Mouse (Mus musculus) frontal cortex, adult (tissue): ENCODE measurements at regions not wholly inside any gene's neighbourhood (a gene's known extent, or its start where the extent isn't known, plus 50 kb on each side); places are given as distances from the start of the nearest gene placed in this dataset.

ENCODE experiments used
- ATAC-seq: cut with Nextera tagmentation; 2 replicates; pipeline ENCODE4 v1.9.2; 2017; ENCODE audit warnings: mild to moderate bottlenecking, moderate library complexity, mixed read lengths; ENCODE audit not compliant: low TSS enrichment

DNA sequence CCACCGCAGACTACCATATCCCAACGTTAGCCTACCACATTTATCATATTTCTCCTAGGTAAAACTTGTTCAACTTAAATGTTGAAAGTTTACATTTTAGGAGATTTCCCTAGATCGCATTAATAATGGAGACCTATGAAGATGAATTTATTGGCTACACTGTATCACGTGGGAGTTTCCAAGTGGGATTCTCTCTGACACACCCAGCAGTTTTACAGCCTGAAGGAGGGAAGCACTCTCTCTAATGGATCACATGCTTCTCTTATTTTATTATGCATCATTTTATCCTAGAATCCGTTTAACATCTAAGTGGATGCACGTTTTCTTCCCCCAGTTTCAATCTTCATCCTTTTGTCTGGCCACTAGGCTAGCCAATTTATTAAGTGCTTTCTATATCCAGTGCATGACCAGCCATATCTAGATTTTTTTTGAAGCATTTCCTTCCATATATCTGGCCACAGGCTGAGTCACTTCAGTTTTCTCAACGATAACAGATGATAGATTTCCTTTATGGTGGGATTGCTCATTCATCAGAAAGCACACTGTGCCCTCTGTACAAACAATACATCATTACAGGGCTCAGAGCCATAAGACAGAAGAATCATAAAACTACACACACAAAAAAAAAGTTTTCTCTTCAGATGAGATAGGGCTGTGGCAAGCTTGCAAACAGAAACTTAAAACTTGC lies 476.3 kb upstream of the Syt1 start:
- no peak for ATAC-seq

- no peak for ATAC-seq
Measured at GRCm38 (mm10) chr10:109480551-109480950, 469.8 kb upstream of the Syt1 start.

DNA sequence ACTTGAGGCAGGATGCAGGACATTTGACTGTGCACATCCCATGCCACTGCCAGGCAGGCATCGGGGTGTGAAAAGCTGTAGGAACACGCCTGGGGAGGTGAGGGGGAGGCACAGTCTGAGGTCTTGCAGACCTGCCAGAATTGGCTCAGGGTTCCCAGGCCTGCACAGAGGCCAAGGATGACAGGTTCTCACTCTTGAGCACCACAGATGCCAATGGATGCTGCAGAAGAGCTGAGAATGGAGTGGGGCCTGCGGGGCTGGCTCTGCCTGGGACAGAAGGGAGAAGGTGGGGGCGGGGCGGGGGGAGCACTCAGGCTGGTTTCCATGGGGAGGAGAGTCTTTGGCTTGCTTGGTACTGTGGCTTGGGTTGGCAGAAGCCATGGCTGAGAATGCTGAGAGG lies 469.2 kb upstream of the Syt1 start:
- no peak for ATAC-seq

DNA sequence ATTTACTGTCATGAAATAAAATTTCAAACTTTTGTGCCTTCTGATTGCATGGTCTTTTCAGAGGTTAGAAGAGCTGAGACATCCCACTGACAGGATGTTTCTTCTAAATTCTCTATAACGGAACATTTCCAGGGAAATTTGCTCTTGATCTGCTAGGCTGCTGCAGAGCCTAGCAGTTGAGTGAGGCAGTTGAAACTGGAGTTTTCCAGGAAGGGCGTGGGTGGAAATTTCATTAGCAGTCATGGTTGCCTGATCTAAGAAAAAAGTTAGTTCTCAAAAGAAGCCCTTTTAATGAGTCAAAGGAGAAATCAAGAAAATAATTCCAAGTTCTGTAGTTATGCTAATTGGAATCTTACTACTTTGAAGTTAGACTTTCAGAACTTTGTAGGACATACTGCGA lies 455.7 kb upstream of the Syt1 start:
- no peak for ATAC-seq

DNA sequence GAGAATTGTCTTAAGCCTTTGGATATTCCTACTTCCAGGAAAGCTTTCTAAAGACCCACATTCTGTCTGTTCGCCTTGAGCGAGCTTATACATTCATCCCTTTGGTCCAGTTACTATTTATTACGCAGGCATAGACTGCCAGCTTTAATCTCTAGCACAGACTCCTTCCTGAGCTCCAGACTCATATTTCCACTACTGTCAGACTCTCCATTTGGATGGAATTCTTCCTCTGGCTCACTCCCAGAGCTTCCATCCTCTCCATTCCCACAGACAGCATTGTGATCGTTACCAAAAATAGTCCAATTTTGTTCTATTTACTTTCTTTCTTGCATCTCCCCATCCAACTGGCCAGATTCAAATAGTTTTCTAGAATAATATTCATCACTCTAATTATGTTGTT lies 420.3 kb upstream of the Syt1 start:
- ATAC-seq, result peak; percentile 65; the same call in 1 of the 2 replicates

DNA sequence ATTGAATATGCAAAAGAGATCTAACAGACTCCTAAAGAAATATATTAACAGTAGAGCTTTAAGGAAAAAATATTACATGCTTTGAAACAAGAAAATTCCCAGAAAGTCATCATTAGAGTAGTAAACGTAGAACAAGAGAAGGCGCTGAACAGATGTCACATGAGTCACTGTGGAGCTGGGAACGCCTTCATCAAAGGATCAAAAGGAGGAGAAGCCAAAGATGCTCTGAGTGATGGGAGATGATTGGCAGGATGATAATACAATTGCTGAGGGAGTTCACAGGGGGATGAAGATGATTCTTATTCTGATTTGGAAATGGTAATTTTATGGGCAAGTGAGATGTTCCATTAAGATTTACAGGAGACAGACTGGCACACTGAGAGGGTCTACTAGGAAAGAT lies 417.1 kb upstream of the Syt1 start:
- ATAC-seq, result no peak

GRCm38 (mm10) chr10:109407011-109407410 lies 396.2 kb upstream of the Syt1 start:
- no peak for ATAC-seq

DNA sequence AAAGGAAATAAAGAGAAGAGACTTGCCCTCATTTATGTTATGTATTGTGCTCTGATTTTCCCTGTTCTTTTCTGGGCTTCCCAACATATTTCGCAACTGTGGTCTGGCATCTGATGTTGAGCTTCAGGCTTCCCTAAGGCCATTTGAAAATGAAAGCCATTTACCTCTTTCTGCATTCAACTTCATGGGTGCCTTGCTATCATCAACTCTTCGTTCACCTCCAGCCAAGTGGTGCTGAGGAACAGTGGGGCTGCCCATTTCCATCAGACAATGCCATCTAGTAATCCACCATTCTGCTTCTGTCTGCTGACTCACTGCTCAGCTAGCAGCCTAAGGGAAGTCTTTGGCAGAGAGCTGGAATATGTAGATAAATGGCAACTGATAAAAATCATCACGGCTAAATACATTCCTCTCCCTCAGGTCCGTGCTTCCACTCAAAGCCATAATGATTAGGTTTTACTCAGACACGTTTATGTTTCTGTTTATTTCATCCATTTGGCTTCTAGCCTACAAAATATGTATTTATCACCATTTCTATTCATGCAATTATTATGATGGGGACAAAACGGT lies 394.4 kb upstream of the Syt1 start:
- no peak for ATAC-seq

DNA sequence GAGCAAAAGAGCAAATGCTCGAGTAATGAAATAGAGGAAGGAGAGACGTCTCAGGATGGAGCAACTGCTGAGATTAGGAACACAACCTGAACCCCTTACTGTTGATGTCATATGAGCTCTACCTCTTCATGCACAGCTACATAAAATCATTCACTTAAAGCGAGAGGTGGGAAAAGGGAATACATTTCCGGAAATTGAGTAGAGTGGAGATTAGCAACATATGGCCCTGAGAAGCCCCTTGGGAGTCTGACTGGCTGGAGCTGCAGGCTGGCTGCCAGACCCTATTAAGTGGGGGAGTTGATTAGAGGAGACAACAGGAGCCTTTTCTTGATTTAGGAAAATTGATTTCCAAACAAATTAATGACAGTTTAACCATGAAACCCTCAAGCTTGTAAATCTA lies 373.0 kb upstream of the Syt1 start:
- no peak for ATAC-seq

GRCm38 (mm10) chr10:109378846-109379245 lies 368.1 kb upstream of the Syt1 start:
- no peak for ATAC-seq

- ATAC-seq, result peak; percentile 68
Measured at GRCm38 (mm10) chr10:109360161-109360560, 349.4 kb upstream of the Syt1 start.

GRCm38 (mm10) chr10:109358812-109359211 lies 348.0 kb upstream of the Syt1 start:
- ATAC-seq, result peak; percentile 51

- peak; percentile 99 for ATAC-seq
Measured at GRCm38 (mm10) chr10:109332846-109333386, 322.1 kb upstream of the Syt1 start.

- no peak for ATAC-seq
Measured at GRCm38 (mm10) chr10:109309286-109309685, 298.5 kb upstream of the Syt1 start.

DNA sequence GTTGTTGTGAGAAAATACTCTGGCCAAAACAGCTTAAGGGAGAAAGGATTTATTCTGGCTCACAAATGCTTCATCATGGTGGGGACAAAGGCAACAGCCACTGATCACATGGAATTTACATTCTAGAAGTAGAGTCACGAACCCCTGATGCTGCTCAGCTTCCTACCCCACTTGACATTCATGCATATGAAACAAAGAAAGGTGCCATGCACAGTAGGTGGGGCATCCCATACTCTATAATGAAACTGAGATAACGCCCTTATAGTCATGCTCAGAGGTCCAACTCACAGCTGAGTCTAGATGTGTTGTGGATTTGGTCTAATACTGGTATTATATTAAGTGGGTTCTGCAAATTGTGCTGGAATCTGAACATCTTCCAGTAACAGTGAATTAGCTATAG lies 289.4 kb upstream of the Syt1 start:
- no peak for ATAC-seq

DNA sequence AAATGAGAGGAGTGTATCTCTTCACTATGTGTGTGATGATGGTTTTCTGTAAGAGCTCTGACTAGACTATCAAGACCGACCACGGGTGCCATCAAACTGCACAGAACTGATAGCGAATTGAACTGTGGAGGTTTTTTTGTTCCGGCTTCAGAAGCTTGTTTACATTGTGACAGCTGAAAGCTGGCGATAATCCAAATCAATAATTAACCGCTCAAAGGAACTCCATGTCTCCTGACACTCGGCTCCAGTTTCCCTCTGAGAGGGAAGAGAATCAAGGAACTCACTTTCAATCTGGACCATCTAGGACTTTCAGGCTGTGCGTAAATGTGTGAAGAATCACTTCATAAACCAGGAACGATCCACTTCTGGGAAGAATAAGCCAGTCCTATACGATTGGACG lies 289.0 kb upstream of the Syt1 start:
- ATAC-seq, result no peak

- peak; percentile 70 for ATAC-seq
Measured at GRCm38 (mm10) chr10:109283348-109283747, 272.6 kb upstream of the Syt1 start.

GRCm38 (mm10) chr10:109249781-109250180 lies 239.0 kb upstream of the Syt1 start:
- no peak for ATAC-seq

DNA sequence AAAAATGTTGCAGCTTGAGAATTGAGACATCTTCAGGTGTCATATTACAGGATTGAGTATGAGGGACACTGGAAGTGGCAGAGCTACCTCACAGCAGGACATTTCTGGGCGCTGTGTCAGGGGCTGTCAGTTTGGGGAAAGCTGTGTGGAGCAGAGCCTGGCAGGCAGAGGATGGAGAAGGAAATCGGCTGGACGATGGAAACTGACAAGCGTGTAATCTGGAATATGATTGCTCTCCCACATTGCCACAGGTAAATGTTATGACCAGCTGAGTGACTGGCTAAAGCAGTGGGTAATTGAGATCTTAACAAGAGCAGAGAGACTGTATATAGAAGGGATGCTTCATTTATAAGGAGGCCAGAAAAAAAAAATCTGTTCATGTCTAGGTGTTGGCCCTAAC lies 235.5 kb upstream of the Syt1 start:
- no peak for ATAC-seq

DNA sequence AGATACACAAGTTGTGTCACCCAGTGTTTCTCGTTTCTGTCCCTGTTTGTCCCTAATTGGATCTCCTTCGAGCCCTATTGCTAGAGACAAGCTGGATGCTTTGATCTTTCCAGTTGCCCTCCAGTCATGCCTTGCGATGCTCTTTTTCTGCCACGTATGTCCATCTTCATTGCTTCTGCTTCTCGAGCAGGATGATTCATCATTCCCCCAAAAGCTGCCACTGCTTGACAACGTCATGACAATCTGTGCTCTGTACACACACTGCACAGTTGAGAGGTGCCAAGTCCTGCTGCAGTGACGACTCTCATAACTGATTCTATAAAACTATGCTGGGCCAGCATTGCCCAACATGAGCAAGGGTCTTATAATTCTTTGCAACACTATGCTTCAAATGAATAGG lies 226.2 kb upstream of the Syt1 start:
- ATAC-seq, result peak; percentile 67; the same call in 1 of the 2 replicates

DNA sequence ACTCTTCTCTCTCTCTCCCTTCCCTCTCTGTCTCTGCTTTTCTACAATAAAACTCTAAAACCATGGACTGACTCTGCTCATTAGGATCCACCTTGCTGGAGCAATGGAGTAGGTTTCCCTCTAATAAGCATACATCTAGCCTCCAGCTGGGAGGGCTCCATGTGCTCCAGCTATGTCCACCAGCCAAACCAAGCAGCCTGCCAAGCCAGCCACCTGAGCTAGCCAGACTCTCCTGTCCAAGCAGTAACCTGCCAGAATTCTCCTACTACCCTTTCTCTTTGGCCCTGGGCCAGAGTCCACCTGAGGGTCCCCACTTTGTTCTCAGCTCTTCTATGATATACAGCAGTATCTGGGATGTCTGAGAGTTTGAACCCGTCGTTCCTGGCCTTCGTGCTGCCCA lies 216.2 kb upstream of the Syt1 start:
- no peak for ATAC-seq

DNA sequence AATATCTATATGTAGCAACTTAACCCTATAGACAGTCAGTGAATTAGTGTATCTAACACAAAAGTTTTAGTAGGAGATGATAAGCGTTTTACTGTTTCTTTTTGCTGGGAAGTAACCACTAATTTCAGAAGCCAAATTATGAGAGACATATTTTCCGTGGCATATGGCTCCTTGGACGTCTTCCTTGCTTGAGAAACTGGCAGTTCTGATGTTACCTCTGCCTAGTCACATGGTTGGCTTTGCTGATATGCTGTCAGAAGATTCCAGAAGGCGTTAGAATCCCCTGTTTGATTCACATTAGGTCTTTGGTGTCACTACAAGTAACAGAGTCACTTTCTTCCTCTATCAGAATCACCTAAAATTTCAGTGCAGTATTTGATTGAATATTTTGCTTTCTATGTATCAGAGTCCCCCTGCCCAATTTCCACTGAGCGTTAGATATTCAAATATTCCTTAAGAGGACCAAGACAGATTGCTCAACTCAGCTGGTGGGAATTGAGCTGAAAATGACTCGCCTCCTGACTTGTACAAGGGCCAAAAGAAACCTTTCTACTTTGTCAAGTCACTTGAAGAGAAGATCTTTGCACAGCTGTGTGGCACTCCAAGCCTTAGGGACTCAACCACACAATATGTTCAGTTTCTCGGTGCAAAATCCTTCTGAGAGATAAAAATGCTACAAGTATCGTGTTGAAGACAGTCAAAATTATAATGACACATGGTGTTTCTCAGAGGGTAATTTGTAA lies 178.2 kb upstream of the Syt1 start:
- peak; percentile 59 for ATAC-seq

GRCm38 (mm10) chr10:109188252-109188651 lies 177.5 kb upstream of the Syt1 start:
- 0 out of 2 replicates have a peak, but pooled peaks have one; percentile 23 for ATAC-seq
